Mouse (Mus musculus): ENCODE data around the gene Chid1.

- TF ChIP-seq CTCF (IDR thresholded peaks at IDR 0.05; ENCODE audit: control insufficient read depth, insufficient read depth, insufficient replicate concordance, low read depth, low read length) (no peak), POLR2A (IDR thresholded peaks at IDR 0.05; ENCODE audit: control insufficient read depth, low read depth, low read length) (no peak)
Measured at GRCm38 (mm10) chr7:141485186-141485585, 54.5 kb downstream of the Chid1 start.

Data from testis, adult 2 months (tissue).